Mouse (Mus musculus): Measurements from ENCODE around the gene Gm9507.
"Not testable (repeated sequence)": the region's sequence is repeated elsewhere in the genome, so short reads cannot be mapped to it uniquely, and the experiment has no call there.

Gm9507 gene

DNA sequence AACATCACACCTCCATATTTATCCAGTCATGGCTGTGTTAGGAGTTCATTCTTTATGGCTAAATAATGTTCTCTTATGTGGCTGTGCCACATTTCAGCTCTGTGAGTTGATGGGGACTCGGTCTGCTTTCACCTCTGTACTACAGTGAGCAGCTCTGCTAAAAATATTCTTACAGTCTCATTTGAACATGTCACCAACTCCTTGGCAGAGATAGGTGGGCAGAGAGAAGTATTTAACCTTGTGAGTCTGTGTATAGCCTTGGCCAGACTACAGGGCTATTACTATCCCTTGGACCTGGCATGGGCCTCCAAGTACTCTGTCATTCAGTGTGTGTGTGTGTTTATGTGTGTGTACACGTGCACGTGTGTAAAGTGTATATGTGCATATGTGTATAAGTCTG is 39.5 kb downstream of the Gm9507 start:
- not testable (repeated sequence) for DNase-seq (ENCODE audit: low spot score in 2 of 2)

GRCm38 (mm10) chr10:77771225-77771624 is 40.4 kb downstream of the Gm9507 start, which contains the start of gene Gm3238:
TSS of gene Gm3238 (minus strand) at chr10:77771325.
- not testable (repeated sequence) for DNase-seq (ENCODE audit: low spot score in 2 of 2)

DNA sequence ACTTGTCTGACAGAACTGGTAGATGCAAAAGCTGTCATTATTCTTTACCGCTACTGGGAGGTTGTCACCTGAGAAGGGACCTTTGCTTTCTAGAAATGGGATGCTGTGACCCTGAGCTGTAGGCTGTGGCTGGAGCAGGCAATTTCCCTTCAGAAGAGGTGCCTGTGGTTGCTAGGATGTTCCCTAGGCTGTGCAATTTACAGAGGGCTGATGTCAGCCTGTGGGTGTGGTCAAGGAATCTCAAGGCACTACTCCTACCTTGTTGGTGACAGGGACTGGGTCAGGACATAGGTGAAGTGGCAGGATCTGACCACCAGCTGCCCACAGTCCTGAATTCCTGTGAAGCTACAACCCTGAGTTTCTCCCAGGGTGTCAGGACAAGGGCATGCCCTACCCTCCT is 41.9 kb downstream of the Gm9507 start:
- DNase-seq (ENCODE audit: low spot score in 2 of 2): no peak

All from urinary bladder, postnatal 4 days (tissue).